Mouse (Mus musculus): ENCODE data around the gene Atg7. TPM values are rescaled to one million over a fixed set of nuclear protein-coding genes. Genes with fewer than 3 reads are reported as not detected.
"Not testable (repeated sequence)": the region's sequence is repeated elsewhere in the genome, so short reads cannot be mapped to it uniquely, and the experiment has no call there.

The Atg7 gene
- total RNA-seq, 2 experiments from 2014 or later, result 15.9 to 20.0 TPM

DNA sequence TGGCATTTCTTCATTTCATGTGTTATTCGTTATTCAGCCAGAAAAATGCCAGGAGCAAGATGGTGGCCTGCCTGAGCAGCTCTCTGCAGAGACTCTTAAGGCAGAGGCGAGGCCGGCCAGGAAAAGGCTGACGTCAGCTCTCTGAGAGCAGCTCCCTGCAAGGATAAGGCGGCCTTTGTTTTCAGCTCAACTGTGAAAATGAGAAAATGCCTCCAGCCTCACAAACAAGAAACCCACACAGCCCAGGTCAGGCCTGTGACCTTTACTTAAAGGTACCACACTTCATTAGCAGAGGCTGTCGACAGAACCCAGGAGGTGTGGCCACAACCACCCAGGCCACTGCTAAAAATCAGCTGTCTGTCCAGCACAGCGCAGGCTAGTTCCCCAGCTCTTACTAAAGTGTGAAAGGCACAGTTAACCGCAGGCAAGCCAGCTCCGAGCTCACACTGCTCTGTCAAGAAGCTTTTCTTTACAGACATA, 240.4 kb downstream of the Atg7 start:
- peak; percentile 78 for DNase-seq

DNA sequence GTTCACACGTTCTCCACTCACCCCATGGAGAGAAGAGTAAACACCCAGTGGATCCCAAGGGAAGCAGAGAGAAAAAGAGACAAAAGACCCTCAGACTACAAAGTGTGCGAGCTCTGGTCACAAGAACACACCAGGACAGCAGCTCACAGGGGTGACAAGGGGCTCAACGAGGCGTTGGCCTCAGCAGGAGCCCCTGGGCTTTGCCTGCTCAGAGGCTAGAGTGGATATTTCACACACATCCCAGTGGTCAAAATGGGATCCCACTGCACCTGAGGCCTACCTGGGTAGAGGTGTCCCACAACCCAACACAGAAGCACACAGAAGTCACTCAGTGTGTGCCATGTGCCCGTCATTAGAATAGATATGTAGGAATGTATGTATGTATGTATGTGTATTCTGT, 242.2 kb downstream of the Atg7 start:
- no peak for DNase-seq

- no peak for DNase-seq
Measured at GRCm38 (mm10) chr6:114886012-114886411, 243.1 kb downstream of the Atg7 start.

GRCm38 (mm10) chr6:114886504-114887361, 243.8 kb downstream of the Atg7 start:
- no peak for DNase-seq

DNA sequence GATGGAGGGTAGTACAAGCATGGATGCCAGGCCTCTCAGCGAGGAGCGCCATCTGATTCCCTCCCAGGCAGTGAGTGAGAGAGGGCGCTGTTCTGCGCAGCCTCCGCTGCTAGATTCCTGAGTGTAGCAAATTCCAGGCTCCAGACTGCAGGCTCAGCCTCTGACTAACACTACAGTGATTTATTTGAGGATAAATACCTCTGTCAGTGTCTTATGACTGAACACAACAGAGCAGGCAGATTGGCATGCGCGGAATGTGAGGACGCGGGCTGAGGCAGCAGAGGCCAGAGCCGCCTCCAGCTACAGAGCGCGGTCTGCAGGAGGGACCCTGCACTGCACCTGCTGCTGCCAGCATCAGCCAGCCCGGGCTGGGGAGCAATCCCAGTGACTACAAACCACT, 246.0 kb downstream of the Atg7 start:
- DNase-seq, result peak; percentile 86

- not testable (repeated sequence) for DNase-seq
Measured at GRCm38 (mm10) chr6:114889971-114890370, 247.1 kb downstream of the Atg7 start.

GRCm38 (mm10) chr6:114890411-114891115, 247.7 kb downstream of the Atg7 start:
- DNase-seq, result peak; percentile 94

DNA sequence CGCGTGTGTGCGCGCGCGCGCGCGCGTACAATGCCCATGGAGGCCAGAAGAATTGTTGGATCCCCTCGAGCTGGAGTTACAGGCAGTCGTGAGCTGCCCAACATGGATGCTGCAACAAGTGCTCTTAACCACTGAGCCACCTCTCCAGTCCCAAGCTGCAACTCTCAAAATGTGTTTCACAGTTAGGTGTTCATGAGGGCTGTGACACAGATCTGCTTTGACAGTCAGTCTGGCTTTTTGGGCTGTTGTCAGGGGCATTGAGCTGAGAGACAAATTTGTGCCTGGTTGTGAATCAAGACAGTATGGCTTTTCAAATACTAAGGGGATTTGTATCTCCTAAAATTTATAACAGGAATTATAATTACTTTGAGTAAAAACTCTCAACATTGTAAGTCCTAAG, 248.4 kb downstream of the Atg7 start:
- no peak for DNase-seq

DNA sequence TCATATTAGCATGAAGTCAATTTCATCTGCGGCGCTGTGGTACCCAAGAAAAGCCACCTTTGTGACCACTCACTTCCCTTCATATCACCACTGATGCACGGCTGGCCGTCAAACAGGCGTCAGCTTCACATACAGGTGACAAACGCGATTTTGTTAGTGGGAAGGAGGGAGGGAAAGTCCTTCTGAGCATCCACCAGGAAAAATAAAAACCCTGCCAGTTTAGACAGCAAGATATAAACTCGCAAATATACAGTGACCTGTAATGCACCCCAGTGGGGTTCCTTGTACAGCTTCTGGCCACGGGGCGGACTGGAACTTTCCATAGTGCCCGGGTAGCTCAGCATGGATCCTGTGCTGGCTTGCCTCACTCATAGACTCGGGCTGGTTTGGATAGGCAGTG, 248.9 kb downstream of the Atg7 start:
- no peak for DNase-seq

DNA sequence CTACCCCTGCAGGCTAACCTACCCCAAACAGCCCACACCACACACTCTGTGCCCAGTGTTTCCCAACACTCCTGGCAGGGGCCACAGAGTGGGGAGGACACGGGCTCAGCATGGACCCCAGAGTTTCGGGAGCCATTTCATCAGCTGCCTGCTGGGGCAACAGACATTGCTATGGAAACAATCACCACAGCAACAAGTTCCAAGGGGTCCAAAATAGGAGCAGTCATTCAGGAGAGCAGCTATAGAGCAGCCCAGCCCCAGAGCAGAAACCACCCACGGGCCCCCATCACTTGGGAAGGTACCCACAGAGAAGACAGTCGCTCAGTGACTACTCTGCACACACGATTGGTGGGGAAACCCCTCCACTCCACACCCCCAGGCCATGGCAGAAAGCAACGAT, 249.5 kb downstream of the Atg7 start:
- DNase-seq, result no peak

GRCm38 (mm10) chr6:114893427-114894209, 250.7 kb downstream of the Atg7 start:
- peak; percentile 59 for DNase-seq

DNA sequence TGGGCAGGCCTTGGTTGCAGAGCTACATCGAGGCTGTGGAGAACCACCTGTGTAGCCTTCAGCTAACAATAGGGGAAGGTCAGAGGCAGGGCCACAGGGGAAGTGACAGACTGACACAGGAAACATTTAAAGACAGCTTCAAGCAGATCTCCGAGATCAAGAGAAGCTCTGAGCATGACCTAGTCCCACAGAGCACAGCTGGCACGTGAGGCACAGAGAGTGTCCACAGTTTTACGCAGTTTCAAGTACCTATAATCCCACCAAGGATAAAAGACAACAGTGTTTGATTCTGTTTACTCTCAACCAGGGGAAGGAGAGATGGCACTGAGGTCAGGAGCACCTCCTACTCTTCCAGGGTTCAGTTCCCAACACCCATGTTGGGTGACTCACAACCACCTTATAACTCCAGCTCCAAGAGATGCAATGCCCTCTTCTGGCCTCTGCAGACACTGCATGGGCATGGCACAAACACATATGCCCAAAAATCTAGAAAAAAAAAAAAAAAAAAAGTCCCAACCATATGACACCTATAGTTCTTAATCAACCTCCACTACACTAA, 251.7 kb downstream of the Atg7 start:
- no peak for DNase-seq

DNA sequence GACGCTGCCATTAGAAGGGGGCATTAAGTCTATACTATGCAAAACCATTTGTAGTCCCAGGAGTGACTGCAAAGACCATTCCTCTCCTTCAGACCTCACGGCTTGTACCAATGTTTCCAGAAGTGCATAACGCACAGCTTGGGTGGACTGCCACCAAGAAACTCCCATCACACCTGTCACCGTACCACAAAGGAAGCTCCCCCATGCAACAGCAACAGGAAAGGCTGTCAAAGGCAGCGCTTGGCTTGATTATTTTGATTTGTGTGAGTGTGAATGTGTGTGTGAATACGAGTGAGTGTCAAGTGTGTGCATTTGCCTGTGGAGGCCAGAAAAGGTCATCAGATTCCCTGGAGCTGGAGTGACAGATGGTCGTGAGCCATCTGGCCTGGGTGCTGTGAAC, 252.3 kb downstream of the Atg7 start:
- DNase-seq, result no peak

DNA sequence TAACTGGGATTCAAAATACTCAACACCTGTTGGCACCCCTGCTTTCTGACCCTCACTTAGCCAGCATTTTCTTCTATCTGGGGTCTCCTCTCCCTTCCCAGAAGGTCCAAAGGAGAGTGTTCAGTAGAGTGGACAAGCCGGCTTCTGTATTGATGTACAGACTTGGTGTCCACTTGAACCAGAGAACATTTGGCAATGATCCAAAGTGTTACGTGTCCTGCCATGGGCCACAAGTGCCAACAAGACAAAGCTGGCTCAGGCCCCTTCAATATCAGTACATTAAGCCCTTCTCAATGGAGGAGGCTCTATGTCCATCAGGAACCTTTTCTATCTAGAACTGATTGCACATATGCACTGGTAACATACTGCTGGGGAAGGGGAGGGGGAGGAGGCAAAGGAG, 253.4 kb downstream of the Atg7 start:
- no peak for DNase-seq

GRCm38 (mm10) chr6:114898949-114899348, 256.1 kb downstream of the Atg7 start:
- no peak for DNase-seq

DNA sequence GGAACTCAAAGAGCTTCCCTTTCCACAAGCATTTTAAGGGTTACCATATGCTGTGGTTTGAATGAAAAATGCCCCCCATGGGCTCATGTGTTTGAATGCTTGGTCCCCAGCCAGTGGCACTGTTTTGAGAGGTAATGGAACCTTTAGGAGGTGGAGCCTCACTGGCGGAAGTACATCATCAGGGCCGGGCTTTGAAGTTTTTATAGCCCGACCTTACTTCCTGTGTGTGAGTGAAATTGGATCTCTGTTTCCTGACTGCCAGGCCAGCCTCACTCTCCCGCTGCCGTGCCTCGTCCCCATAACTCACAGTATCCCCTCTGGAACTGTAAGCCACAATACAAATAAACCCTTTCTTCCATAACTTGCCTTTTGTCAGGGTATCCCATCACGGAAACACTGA, 256.8 kb downstream of the Atg7 start:
- no peak for DNase-seq

- DNase-seq, result no peak
Measured at GRCm38 (mm10) chr6:114900194-114900593, 257.3 kb downstream of the Atg7 start.

DNA sequence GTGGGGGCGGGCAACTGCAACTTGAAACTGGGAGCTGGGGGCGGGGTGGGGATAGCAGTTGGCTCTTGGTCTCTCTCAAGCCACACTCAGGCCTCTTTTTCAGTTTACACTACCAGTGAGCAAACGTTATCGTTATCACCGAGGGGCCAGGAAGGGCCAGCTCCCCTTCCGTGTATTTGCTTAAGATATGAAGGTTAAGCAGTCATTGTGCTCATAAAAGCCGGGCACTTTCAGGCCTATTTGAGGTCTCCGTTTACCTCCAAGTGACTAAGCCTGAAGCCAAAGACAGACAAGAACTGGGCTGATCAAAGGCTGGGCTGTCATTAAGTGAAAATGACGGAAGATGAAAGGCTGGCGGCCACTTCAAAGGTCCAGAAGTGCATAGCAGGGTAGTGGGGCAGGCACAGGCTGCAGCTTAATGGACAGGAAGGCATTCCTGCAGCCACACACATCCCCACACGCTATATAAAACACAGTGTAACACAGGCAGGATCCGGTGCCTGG, 258.5 kb downstream of the Atg7 start:
- DNase-seq, result no peak

DNA sequence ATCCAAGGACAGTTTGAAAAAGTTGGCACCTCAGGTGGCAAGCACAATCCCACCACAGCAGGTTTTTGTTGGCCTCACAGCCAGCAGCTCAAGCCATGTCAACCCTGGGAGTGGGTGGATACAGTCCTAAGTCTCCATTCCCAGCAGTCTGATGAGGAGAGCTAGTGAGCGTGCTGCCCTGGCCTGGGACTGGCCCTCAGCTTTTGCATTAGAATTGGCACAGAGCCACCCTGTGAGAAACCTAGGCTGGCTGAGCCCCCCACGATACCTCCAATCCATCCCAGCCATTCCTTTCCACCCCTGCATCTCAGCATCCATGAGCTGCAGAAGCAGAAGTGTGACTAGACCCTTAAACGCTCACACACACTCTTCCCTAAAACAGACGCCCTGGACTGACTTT, 259.0 kb downstream of the Atg7 start:
- DNase-seq, result no peak

DNA sequence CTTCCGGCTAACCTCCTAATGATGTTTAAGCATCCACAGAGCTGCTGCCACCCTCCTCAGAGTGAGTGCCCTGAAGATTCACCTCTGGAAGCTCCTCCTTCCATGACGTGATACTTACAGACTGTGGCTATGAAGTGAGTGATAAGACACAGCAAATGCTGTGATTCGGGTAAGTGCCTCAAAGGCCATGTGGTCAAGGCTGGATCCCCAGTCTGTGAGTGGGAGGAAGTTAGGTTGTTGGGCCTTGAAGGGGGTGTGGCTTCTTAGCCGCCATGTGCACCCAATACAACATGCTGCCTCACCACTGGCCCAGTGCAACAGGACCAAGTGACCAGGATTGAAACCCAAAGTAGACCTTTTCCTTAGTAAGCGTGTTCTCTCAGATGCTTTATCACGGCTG, 261.3 kb downstream of the Atg7 start:
- DNase-seq, result no peak

DNA sequence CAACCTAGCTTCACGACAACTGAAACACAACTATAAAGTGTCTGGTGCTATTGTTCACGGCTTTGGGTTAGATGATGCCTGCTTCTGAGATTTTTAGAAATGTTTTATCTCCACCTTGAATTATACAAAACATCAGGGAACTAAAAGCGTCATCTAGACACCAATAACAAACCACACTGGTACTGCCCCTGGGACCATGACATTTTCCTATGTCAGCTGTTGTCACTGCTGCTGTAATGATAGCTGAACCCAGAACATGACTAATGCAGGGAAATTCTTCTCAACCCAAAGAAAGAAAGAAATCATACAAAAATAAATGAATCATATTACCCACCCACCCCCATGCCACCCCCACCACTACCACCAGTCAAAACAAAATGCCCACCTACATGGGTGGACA, 261.9 kb downstream of the Atg7 start:
- no peak for DNase-seq

GRCm38 (mm10) chr6:114905253-114906028, 262.5 kb downstream of the Atg7 start:
- DNase-seq, result no peak
